Mouse (Mus musculus) spleen, postnatal 10 days (tissue): ENCODE results near the gene Nenf.
A peak's percentile ranks its signal among the peaks of the same experiment; 100 is the strongest.

Experiments used
- DNase-seq, 2 experiments: peaks; one replicate each; pipeline ENCODE4 v3.0.0; 2021 to 2022; ENCODE audit warnings: low spot score in 2 of 2

Nenf gene

DNA sequence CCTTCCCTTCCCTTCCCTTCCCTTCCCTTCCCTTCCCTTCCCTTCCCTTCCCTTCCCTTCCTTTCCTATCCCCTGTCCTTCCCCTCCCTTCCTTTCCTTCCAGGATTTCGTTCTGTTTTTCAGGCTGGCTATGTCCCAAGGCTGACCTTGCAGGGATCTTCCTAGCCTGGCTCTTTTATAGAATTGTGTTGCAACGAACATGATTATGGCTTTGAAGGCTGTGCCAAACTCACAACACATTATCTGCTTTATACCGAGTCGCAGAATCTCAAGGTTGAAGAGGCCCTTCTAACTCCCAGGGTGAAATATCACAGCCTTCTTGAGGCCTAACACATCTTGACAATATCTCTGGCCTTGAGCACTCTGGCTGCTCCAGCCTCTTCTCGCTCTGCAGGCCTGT lies 692 bp upstream of the Nenf start:
- peak in 1 of 2 experiments; percentile 16 for DNase-seq

DNA sequence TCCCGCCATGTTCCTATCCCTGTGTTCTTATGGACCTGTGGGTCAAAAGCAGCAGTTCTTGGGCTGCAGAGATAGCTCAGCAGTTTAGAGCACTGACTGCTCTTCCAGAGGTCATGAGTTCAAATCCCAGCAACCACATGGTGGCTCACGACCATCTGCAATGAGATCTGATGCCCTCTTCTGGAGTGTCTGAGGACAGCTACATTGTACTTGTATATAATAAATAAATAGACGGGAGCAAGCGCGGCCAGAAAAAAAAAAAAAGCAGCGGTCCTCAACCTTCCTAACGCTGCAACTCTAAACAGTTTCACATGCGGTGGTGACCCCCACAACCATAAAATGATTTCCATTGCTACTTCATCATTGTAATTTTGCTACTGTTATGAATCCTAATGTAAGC lies 1.2 kb downstream of the Nenf start:
- no peak for DNase-seq

DNA sequence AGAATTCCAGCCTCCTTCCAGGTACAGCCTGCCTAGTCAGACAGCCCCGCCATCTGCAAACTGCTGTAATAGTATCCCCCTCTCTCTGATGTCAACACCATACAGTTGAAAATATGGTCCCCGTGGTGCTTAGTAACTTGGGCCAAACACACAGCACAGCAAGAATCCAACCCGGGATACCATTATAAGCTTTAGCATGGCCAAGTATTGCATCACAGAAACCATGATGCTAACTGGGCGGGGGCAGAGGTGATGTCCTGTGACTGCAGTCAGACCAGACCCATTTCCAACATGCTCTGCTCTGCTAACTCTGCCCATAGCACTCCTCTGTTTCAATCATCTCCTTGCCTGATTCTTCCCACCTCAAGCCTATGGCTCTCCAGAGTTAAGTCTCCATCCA lies 4.1 kb downstream of the Nenf start:
- no peak for DNase-seq

GRCm38 (mm10) chr1:191313158-191313557 lies 4.8 kb downstream of the Nenf start:
- no peak for DNase-seq

DNA sequence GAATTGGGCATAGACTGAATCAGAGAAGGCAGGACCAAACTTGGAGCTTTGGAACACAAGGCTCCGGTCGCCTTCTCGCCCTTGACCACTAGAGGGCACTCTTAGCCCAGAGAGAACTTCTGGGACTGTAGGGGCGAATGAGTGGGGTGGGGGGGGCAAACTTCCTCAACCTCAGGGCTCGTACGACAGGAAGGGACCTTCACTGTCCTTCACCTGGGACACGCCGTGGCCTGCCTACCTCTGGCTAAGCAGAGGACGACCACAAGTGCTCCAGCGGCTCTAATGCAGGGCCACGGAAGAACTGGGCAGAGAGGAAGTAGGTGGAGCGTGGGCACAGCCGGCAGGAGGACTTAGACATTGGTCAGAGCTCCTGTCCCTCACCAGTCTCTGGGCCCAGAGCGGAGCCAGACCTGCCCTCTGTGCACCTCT lies 5.5 kb downstream of the Nenf start:
- DNase-seq: peak; percentile 87 to 89

GRCm38 (mm10) chr1:191311296-191311898 lies 6.6 kb downstream of the Nenf start:
- no peak for DNase-seq

- DNase-seq: no peak
These were observed 10.1 kb downstream of the Nenf start for GRCm38 (mm10) chr1:191307766-191308455.

- no peak for DNase-seq
These were observed 11.7 kb downstream of the Nenf start for GRCm38 (mm10) chr1:191306316-191306715.

- DNase-seq: peak in 1 of 2 experiments; percentile 55
These were observed 12.4 kb downstream of the Nenf start for GRCm38 (mm10) chr1:191305610-191306009.

DNA sequence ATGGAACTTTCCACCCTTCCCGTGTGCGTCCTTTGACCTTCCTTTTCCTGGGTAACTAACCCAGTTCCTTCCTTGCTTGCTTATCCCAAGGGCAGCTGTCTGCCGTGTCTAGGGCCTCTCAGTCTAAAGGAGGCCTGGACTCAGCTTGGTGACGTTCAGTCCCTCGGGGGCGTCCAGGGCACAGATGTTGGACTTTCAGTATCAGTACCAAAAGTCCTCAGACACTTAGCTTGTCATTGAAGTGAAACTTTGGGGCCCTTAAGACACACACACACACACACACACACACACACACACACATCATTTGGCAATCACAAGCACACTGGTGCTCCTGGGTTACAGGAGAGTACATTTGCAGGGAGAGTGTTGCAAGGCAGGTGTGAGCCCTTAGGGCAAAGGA lies 13.8 kb downstream of the Nenf start:
- DNase-seq: no peak

DNA sequence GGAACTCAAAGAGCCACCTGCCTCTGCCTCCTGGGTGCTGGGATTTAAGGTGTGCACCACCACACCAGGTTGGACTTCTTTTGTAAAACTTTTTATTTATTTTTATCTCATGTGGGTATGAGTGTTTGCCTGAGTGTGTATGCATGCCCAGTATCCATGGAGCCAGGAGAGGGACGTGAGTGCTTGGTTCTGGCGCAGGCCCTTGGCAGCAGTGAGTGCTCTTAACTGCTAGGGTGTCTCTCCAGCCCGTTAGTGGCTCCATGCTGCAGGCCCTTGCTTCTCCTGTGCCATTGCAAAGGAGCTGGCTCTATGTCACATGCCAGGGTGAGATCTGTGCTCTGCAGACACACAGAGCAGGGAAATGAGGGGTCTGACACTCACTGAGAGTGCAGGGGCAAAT lies 14.3 kb downstream of the Nenf start:
- DNase-seq: no peak

DNA sequence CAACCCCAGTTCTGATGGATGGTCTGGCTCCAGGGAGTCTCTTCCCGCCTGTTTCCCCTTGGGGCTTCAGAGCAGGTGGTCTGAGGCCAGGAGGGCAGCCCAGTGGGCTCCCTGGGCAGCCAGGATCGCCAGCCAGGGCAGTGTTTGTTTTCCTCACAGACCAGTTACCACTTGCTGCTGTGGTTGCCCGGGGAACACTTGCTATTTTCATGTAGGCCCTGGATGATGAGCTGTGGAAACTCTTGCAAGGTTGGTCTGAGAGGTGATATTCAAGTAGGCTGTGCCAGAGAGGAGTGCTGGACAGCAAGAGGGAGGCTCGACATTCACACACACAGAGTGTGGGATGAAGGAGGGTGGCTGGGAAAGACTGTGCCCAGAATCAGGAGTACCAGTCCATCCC lies 16.1 kb downstream of the Nenf start:
- DNase-seq: no peak

DNA sequence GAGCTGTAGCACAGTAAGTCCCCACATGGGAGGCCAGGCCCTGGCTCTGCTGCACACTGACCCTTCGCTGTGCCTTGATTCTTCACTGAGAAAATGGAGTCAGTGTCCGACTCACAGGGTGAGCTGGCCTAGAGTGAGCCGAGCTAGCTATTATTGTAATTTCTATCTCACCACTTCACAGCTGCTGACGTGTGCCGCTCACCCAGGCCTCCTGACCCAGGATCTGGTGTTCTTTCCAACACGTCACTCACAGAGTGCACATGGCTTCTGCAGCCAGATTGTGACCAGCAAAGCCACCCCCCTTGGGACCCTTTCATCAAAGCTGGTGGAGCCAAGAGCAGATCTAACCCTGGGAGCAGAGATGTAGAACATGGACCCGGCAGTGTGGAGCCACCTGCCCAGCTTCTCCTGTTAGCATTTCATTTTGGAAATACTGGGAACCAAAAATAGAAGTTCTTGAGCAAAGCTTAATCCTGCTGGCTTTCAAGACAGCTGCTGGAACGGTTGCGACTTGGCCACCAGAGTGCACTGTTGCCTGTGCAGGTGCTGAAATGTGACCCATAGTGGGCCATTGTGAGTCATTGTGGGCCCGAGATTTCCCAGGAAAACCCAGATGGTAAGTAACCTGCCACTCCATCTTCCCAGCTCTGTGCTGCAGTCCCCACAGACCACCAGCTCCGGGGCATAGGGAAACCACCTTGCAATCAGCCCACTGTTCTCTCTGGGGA lies 18.6 kb downstream of the Nenf start:
- peak in 1 of 2 experiments; percentile 41 for DNase-seq

- DNase-seq: no peak
These were observed 19.7 kb downstream of the Nenf start for GRCm38 (mm10) chr1:191298304-191298703.

DNA sequence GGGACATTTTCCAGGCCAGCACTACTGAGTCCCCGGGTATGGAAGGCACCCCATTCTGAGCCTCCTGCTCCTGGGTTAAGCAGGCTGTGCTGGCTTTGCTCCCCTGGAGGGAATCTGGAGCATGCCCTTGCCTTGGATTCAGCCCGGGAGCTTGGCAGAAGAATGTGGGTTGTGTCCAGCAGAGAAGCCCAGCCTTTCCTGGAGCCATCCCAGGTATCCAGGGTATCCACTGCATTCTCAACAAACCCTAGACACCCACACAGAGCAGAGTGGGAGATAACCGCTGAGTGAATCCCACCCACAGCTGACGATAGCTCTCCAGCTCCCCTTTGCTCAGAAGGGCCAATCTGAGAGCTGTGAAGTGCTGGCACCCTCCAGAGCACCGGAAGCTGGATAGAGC lies 21.5 kb downstream of the Nenf start:
- no peak for DNase-seq

DNA sequence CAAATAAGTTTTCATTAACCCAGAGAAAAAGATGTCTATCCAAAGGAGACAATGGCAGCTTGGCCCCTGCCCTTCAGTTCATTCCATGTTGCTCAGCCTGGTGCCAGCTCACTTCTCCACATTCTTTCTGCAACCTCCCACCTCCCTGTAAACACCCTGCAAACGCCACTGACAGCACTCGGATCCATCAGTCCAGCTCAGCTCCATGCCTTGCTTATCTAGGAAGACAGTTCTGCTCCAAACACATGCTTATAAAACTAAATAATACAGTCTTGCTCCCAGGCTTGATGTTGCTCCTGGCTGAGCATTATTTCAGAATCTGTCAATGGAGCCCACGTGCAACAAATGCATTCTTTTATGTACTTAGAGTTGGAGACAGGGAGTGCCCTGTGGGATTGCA lies 22.2 kb downstream of the Nenf start:
- no peak for DNase-seq

DNA sequence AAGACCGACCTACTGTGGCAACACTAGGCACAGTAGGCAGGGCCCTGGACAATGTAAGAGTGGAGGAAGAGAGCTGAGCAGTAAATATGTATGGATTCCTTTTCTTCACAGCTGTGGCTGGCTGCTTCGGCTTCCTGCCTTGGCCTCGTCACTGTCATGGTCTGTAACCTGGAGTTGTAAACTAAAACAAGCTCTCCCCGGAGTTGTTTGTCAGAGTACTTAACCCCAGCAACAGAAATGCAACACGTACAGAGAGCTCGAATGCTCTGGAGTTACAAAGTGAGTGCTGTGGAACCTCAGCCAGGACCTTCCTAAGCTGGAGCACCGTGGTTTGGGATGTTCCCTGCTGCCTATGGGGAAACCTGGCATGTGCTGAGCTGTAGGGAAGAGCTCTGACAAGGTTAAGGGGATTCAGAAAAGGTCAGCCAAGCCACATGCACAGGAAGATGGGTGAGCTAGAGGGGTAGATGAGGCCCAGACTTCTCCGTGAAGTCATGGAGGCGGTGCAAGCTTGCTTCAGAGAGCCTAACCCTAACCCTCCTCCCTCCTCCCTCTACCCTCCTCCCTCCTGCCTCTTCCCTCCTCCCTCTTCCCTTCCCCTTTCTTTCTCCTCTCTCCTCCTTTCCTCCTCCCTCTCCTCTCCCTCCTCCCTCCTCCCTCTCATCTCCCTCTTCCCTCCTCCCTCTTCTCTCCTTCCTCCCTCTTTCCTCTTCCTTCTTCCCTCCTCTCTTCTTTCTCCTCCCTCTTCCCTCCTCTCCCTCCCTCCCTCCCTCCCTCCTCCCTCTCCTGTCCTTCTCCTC lies 23.8 kb downstream of the Nenf start:
- no peak for DNase-seq

GRCm38 (mm10) chr1:191293051-191293450 lies 24.9 kb downstream of the Nenf start:
- no peak for DNase-seq

GRCm38 (mm10) chr1:191292348-191292747 lies 25.6 kb downstream of the Nenf start:
- DNase-seq: no peak

DNA sequence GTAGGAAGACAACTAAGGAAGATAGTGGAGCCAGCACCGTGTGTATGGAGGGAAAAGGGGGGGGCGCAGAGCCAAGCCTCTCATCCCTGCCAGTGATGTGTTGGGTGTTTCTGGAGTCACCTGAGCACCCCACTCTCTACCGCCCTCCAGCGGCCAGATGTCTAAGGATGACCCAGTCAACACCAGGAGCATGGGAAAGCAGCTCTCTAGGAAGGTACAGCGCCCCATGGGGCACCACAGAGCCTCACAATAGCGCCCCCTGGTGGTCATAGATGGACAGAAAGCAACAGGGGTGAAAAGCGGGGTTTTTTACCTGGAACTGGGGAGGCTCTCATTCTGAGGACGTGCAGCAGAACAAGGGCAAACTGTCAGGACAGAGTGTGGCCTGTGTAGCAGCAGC lies 29.2 kb downstream of the Nenf start:
- peak; percentile 51 to 83 for DNase-seq

DNA sequence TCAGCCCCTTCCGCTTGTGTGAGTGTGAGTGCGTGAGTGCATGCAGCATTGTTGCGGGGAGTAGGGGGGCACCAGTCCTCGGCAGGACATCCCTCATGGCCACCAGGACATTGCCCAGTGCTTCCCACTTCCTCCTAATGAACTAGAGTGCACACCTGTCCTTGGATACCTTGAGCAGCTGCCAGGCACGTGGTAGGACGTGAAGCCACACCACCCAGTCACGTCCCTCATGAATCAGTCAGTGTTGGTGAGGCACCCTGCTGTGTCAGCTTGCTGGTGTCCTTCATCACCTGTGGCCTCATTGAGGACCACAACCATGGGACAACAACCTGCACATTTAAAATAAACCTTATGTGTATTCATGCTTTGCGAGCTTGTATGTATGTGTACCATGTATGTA lies 33.5 kb downstream of the Nenf start:
- no peak for DNase-seq
